Mouse (Mus musculus): ENCODE measurements around the gene Snrpa.

GRCm38 (mm10) chr7:27182498-27182897 lies 13.6 kb downstream of the Snrpa start:
- TF ChIP-seq CTCF (IDR thresholded peaks at IDR 0.05; ENCODE audit: low read depth) (no peak), EP300 (optimal IDR thresholded peaks at IDR 0.05) (no peak)
